Mouse (Mus musculus) NIH3T3 (cell line): ENCODE results near the gene Olfr116.

Experiments used
- DNase-seq: peaks from one replicate; pipeline ENCODE4 v3.0.0-alpha.2; 2012; ENCODE audit warnings: low read depth

Gene Olfr116

GRCm38 (mm10) chr17:37627009-37627408, at the start of gene Olfr116, which contains the start of gene Olfr115:
TSS of gene Olfr116 (minus strand) at chr17:37627199.
TSS of gene Olfr115 (minus strand) at chr17:37627109.
- DNase-seq, result no peak

- no peak for DNase-seq
Observed at GRCm38 (mm10) chr17:37666688-37667087, 39.7 kb upstream of the Olfr116 start, which contains the start of gene Olfr118. TSS of gene Olfr118 (plus strand) at chr17:37666988.

- DNase-seq, result no peak
Observed at GRCm38 (mm10) chr17:37663682-37664081, 36.7 kb upstream of the Olfr116 start, which contains the start of gene Olfr117. TSS of gene Olfr117 (minus strand) at chr17:37663782.

- DNase-seq, result no peak
Observed at GRCm38 (mm10) chr17:37592643-37593042, 34.4 kb downstream of the Olfr116 start, which contains the start of gene Olfr114. TSS of gene Olfr114 (minus strand) at chr17:37592743.

GRCm38 (mm10) chr17:37577563-37577962, 49.4 kb downstream of the Olfr116 start, which contains the start of gene Olfr113:
TSS of gene Olfr113 (minus strand) at chr17:37577663.
- DNase-seq, result no peak
